Mouse (Mus musculus) kidney, postnatal 4 days (tissue): ENCODE data around the gene Cdkl1.

Source experiments
- DNase-seq, 2 experiments: peaks; one replicate each; pipeline ENCODE4 v3.0.0; 2021; ENCODE audit warnings: mixed read lengths in 2 of 2

Gene Cdkl1

DNA sequence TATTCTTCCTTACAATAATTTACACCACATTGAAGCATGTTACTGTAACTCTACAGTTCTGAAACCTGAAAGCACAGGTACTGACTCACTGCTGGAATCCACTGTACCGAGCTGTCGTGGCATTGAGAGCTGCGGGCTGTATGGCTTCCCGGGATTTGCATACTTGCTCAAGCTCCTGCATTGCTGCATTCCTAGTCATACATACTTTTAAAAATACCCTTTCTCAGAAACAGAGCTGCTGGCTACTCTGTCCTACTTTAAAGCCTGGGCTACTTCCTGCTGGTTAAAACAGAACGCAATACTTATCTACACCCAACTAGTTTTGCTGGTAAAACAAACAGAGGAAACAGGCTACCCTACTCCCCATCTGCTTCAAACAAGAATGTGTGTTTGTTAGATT, 46.9 kb downstream of the Cdkl1 start:
- DNase-seq = no peak

DNA sequence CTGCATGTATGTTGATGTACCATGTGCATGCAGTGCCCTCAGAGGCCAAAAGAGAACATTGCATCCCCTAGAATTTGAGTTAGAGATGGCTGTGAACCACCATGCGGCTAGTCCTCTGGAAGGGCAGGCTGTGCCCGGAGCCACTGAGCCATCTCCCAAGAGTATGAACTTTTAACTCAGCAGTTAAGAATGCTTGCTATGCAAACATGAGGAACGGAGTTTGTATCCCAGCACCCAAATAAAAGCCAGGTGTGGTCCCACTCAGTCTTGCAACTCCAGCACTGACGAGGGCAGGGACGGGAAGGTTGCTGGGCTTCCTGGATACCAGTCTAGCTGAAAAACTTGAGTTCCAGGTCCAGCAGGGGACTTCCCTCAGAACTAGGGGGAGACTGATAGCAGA, 49.1 kb downstream of the Cdkl1 start:
- no peak for DNase-seq

DNA sequence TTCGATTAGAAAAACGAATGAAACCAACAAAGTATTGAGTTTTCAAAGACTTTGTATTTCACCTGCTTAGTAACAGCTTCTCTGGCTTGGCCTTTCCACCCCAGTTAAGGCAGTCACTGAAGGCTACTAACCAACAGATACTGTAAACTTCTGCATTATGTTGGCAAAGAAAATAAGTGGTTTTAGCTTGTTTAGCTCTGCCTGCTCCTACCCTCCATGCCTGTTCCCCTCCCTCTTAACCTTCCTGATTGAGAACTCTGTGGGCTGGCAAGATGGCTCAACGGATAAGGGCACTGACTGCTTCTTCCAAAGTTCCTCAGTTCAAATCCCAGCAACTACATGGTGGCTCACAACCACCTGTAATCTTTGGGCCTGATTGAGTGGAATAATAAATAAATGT, 57.1 kb downstream of the Cdkl1 start:
- DNase-seq = no peak

DNA sequence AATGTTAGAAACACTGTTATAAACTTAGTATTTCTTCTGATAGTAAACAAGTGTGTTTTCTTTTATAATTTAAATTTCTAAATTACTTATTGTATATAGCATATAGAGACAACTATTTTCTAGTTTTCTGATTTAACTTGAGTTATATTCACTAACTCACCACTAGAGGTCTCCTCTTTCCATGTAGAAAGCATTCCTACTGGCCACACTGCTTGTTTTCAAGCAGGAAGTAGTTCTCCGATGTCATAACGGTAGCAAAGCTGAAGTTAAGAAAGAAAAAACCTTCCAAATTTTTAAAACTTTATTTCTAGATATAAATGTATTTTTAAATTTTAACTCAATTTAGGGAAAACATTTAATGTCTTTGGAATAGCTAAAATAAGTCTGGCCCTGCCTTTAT, 57.5 kb downstream of the Cdkl1 start:
- DNase-seq = no peak

DNA sequence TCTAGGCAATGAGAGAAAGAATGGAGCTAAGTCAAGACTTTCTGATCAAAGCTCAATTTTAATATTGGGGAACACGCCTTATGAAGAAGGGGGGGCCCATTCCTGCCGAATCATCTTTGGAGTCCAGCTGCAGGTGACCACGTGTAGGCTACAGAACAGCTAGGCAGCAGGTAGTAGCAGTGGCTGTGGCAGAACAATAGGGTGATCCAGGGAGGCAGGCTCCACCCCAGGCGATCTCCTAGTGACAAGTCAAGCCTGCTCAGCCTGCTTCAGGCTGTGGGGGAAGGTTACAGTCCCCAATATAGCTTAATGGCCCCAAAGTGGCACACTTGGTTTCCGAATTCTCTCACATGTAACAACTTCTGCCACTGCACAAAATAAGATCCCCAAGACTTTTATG, 58.8 kb downstream of the Cdkl1 start:
- no peak for DNase-seq

DNA sequence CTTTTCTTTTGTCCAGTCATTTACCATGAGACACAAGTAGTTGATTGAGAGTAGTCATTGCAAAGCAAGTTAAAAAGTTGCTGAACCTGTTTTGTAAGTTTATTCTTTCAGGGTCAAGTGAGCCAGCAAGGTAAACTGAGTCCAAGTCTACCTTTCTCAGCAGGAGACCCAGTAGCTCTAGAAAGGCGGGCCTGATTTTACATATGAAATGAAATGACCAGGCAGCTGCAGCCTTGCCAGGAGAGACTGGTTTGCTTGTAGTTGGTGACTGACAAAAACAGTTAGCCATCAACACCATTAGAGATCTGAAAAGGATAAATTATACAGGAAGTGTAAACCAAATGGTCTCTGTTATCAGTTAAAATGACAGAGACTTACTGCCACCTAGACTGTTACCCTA, 60.8 kb downstream of the Cdkl1 start:
- DNase-seq = no peak

DNA sequence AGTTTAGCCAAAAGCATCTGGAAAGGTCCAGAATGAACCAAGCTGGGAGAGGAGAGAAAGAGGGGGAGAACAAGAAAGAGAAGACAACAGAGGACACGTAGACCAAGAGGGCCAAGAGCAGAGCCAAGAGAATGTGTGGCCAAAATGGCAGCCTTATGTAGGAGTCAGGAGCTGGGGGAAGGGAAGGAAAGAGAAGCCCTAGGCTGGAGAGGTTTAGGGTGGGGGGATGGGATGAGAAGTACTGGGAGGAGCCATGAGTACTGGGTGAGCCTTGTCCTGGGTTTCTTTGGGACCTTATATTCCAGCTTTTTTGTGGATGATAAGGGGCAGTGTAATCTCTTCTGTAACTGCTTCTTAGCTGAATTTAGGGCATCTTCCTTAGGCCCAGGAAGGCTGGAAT, 61.8 kb downstream of the Cdkl1 start:
- no peak for DNase-seq

DNA sequence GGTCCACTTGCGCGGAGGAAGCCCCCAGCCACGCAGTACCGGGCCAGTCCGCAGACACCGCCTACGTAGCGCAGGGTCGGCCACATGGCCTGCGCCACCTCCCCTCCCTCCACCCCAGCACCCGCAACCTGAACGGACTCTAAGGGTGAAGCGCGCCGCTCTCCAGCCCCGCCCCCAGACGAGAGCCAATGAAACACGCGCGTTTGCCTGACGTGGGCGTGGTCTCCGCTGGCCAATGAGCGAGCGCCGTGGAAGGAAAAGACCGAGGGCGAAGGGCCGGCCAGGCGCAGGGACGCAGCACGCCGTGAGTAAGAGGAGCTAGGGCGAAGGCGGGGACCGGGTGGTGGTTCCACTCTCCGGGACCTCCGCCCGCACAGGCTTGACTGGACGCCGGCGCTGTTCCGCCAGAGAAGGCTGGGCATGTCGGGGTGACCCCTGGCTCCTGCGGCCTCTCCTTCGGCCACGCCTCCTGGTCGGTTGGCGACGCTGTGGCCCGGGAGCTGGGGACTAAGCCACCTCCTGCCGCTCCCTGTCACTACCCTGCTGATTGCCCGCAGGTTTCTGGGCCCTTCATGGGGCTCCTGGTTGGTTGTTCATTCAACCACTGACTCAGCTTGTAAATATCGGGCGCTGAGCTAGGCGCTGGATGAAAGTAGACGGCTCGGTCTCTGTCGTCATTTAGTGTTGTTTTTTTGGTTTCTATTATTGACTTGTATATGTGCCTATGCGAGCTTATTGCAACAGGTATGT, 66.2 kb downstream of the Cdkl1 start, which contains the start of the genes L2hgdh and Atp5s:
Gene L2hgdh (minus strand): TSS at position 163 of the 750 bp plus-strand sequence.
Gene Atp5s (plus strand): TSS at position 240 of the 750 bp plus-strand sequence.
- DNase-seq = peak; percentile 97 to 99

DNA sequence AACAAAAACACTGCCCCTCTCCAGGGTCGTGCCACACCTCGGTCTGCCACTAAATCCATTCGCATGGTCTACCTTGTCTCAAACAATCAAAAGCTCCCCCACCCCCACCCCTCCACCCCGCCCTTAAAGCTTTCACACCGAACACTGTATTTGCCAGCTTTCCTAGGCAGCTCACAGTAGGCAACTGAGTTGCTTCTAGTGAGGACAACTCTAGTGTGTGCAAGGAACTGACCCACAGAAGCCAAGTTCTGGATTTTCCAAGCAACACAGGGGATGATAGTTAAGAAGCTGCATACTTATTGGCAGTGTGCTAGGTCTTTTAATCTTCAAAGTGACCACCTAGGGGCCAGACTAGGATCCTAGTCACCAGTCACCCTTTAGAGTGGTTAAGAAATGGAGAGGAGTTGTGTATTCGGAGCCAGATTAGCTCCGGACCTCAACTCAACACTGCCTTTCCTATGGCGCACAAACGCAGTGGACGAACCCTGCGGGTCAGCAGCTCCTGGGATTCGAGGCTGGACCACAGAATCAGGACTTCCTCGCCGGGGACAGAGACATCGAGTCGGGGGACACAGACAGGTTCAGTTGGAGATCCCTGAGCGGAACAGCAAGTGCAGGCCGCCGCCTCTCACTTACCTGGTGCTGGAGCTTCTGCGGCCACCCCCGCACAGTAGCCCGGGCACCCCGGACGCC, 66.9 kb downstream of the Cdkl1 start:
- no peak for DNase-seq

DNA sequence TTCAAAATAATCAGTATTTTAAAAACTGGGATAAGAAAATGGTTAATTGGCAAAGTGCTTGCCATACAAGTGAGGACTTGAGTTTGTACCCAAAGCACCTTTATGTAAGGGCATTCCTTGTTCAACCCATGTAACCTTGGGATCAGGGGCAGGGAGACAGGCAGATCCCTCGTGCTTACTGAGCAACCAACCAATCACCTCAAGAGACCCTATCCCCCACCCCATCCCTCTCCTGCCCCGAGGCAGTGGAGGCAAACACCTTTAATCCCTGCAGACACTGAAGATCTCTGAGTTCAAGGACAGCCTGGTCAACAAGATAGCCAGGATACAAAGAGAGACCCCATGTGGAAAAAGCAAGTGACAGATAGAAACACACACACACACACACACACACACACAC, 67.7 kb downstream of the Cdkl1 start:
- DNase-seq = no peak

DNA sequence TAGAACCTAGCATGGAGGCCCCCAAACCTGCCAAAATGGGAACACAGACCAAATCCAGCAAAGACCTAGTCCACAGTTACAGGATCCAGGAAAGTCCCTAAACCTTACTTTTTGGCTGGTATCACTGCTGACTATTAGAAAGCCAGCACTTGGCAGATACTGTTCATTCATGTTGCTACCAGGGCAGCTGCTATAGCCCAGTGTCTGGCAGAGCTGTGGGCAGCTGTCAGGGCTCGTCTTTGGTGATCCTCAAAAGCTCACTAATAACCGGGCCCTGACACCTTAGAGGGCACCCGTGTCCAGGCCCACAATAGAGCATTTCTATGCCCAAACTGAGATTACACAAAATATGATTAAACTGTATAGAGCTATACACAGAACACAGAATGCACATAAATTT, 68.2 kb downstream of the Cdkl1 start:
- DNase-seq = no peak

DNA sequence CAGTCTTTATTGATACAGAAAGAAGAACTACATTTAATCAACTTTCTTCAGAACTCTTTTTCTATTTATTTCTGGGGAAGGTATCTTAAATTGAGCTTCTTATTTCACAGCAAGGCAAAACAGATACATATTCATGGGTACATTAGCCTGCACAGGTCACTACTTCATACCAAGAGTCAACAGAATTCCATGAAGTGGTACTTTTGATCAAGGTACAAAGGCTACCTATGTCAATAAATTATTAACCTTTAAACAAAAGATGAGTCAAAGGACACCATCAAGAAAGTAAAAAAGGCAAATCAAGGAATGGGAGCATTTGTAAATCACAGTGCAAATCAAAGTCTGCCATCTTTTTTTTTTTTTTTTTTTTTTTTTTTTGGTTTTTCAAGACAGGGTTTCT, 77.4 kb downstream of the Cdkl1 start:
- no peak for DNase-seq

DNA sequence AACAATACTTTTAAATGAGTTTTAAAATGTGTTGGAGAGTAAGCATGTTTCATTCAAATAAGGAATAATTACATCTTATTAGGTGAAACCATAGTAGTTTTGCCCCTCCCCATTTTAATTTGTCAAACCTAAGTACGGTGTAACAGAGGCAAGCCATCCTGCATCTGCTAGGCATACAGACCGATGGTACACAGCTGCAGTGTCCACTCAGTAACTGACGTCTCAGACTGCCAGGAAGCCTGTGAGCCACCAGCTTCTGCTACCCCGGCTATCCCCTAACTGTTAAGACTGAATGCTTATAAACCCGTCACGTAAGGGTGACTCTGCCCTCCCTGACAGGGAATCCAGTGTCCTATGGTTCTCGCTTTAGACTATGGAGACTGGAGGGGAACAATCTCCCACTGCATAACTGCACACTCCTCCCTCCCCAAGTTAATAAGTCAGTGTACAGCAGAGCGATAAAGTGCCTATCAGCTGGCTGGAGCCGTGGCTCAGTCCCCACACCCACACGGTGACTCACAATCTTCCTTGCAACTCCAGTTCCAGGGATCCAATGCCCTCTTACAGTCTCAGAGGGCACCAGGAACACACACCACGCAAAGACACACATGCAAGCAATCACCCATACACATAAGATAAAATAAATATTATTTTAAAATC, 86.1 kb downstream of the Cdkl1 start:
- DNase-seq = peak in 1 of 2 experiments; percentile 21

DNA sequence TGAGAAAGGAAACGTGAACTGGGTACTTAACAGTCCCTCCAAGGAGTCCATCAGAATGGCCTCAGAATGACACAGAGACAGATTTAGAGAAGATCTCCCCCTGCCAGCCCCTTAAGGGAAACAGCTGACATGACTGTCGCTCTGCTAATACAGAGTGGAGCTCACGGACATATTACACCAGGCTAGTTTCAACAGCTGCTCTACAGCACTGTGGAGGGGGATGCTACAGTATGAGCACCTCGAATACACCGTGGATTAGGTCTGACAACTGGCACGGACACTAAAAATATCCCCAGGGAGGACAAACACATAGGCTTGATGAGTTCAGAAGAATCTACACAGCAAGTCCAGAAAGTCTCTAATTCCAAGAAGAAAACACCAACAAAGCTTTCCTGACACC, 92.7 kb downstream of the Cdkl1 start:
- DNase-seq = no peak
